Mouse (Mus musculus) limb, embryonic 12.5 days (tissue): ENCODE data around the gene Nckap5. TPM values are rescaled to one million over a fixed set of nuclear protein-coding genes. Genes with fewer than 3 reads are reported as not detected.

ENCODE experiments used
- ATAC-seq: fragments of 200-750 bp; cut with Nextera tagmentation; 2 replicates; pipeline ENCODE4 v1.8.0; 2017; ENCODE audit warnings: low read depth, moderate TSS enrichment; ENCODE audit not compliant: insufficient number of reproducible peaks, insufficient read depth, low FRiP score, low TSS enrichment
- H3K27ac ChIP-seq: fragments of 300-500 bp; sonication (generic); 2 replicates; pipeline ENCODE4 v1.5.1; 2016; ENCODE audit warnings: mild to moderate bottlenecking, moderate library complexity
- H3K27me3 ChIP-seq: fragments of 300-500 bp; sonication (generic); 2 replicates; pipeline ENCODE4 v1.6.1; 2016; ENCODE audit warnings: mild to moderate bottlenecking, moderate library complexity
- H3K36me3 ChIP-seq: fragments of 300-500 bp; sonication (generic); 2 replicates; pipeline ENCODE4 v1.6.1; 2016; ENCODE audit warnings: mild to moderate bottlenecking, moderate library complexity
- H3K4me1 ChIP-seq: fragments of 300-500 bp; sonication (generic); replicated peaks from 2 replicates; pipeline ENCODE4 v1.6.1; 2016
- H3K4me2 ChIP-seq: fragments of 300-500 bp; sonication (generic); 2 replicates; pipeline ENCODE4 v1.6.1; 2016; ENCODE audit warnings: mild to moderate bottlenecking, moderate library complexity
- H3K4me3 ChIP-seq: fragments of 300-500 bp; sonication (generic); replicated peaks from 2 replicates; pipeline ENCODE4 v1.5.1; 2016; ENCODE audit warnings: mild to moderate bottlenecking
- H3K9ac ChIP-seq: fragments of 300-500 bp; sonication (generic); replicated peaks from 2 replicates; pipeline ENCODE4 v1.6.1; 2016; ENCODE audit warnings: mild to moderate bottlenecking, moderate library complexity
- H3K9me3 ChIP-seq: fragments of 300-500 bp; sonication (generic); 2 replicates; pipeline ENCODE4 v1.6.1; 2016; ENCODE audit warnings: mild to moderate bottlenecking, moderate library complexity
- WGBS: fragments of 180-500 bp; shearing (Covaris S2); methylation state at CpG from one replicate; pipeline ENCODE4 v1.1.7; 2016; 5-methylcytosine and 5-hydroxymethylcytosine counted together
- polyA plus RNA-seq: library from polyadenylated mRNA; unstranded; fragments of >200 nt; fragmentation: Nextera tagmentation; extraction: Ambion mirVana; gene quantifications from 2 replicates; pipeline ENCODE4 v1.2.1, GENCODE M21; 2016

The Nckap5 gene
- polyA plus RNA-seq, 1 experiment from 2014 or later, result 7.7 TPM

- Histone ChIP-seq H3K9ac (no peak overlapping the region), H3K4me1 (no peaks in the 10 kb centered on the region), H3K4me3 (no peak overlapping the region), H3K9me3 (no peaks in the 10 kb centered on the region), H3K4me2 (no peak overlapping the region), H3K36me3 (no peaks in the 10 kb centered on the region), H3K27ac (no peak overlapping the region), H3K27me3 (no peaks in the 10 kb centered on the region)
- 55% methylated on average over 5 of the region's 5 CpGs for WGBS
- no peak for ATAC-seq
Measured at GRCm38 (mm10) chr1:126155816-126156215, 674.8 kb downstream of the Nckap5 start.

GRCm38 (mm10) chr1:126153516-126154234, 676.9 kb downstream of the Nckap5 start:
- H3K27ac ChIP-seq, result no peak overlapping the region
- WGBS, result 87% methylated on average over 6 of the region's 6 CpGs
- H3K9ac ChIP-seq, result no peak overlapping the region
- no peaks in the 10 kb centered on the region for H3K27me3 ChIP-seq
- no peak overlapping the region for H3K4me3 ChIP-seq
- no peaks in the 10 kb centered on the region for H3K9me3 ChIP-seq
- H3K4me2 ChIP-seq, result no peak overlapping the region
- no peak for ATAC-seq
- H3K36me3 ChIP-seq, result no peaks in the 10 kb centered on the region
- H3K4me1 ChIP-seq, result no peaks in the 10 kb centered on the region

- Histone ChIP-seq H3K4me2 (no peak overlapping the region), H3K36me3 (no peaks in the 10 kb centered on the region), H3K4me1 (no peaks in the 10 kb centered on the region), H3K4me3 (no peak overlapping the region), H3K9me3 (no peaks in the 10 kb centered on the region), H3K27ac (no peak overlapping the region), H3K27me3 (no peaks in the 10 kb centered on the region), H3K9ac (no peak overlapping the region)
- 88% methylated on average over 6 of the region's 6 CpGs for WGBS
- ATAC-seq, result no peak
Measured at GRCm38 (mm10) chr1:126152217-126152616, 678.4 kb downstream of the Nckap5 start.

GRCm38 (mm10) chr1:126149966-126150365, 680.6 kb downstream of the Nckap5 start:
- H3K27ac ChIP-seq, result no peak overlapping the region
- no peak for ATAC-seq
- no peaks in the 10 kb centered on the region for H3K9me3 ChIP-seq
- no peaks in the 10 kb centered on the region for H3K4me1 ChIP-seq
- no peak overlapping the region for H3K9ac ChIP-seq
- H3K27me3 ChIP-seq, result no peaks in the 10 kb centered on the region
- H3K4me2 ChIP-seq, result no peak overlapping the region
- no peaks in the 10 kb centered on the region for H3K36me3 ChIP-seq
- H3K4me3 ChIP-seq, result no peak overlapping the region

GRCm38 (mm10) chr1:126135717-126136116, 694.9 kb downstream of the Nckap5 start:
- Histone ChIP-seq H3K36me3 (no peaks in the 10 kb centered on the region), H3K27ac (no peak overlapping the region), H3K4me1 (no peaks in the 10 kb centered on the region), H3K9ac (no peak overlapping the region), H3K4me2 (no peak overlapping the region), H3K4me3 (no peak overlapping the region), H3K9me3 (no peaks in the 10 kb centered on the region), H3K27me3 (no peaks in the 10 kb centered on the region)
- 86% methylated on average over 3 of the region's 3 CpGs for WGBS
- no peak for ATAC-seq

GRCm38 (mm10) chr1:126132316-126132715, 698.3 kb downstream of the Nckap5 start:
- no peak for ATAC-seq
- no peak overlapping the region for H3K27ac ChIP-seq
- no peaks in the 10 kb centered on the region for H3K9me3 ChIP-seq
- H3K27me3 ChIP-seq, result no peaks in the 10 kb centered on the region
- no peak overlapping the region for H3K4me2 ChIP-seq
- H3K4me3 ChIP-seq, result no peak overlapping the region
- 87% methylated on average over 2 of the region's 2 CpGs for WGBS
- no peaks in the 10 kb centered on the region for H3K36me3 ChIP-seq
- no peaks in the 10 kb centered on the region for H3K4me1 ChIP-seq
- H3K9ac ChIP-seq, result no peak overlapping the region

GRCm38 (mm10) chr1:126129129-126129528, 701.5 kb downstream of the Nckap5 start:
- no peaks in the 10 kb centered on the region for H3K36me3 ChIP-seq
- no peaks in the 10 kb centered on the region for H3K4me1 ChIP-seq
- no peak overlapping the region for H3K9ac ChIP-seq
- H3K9me3 ChIP-seq, result no peaks in the 10 kb centered on the region
- no peaks in the 10 kb centered on the region for H3K27me3 ChIP-seq
- H3K4me3 ChIP-seq, result no peak overlapping the region
- 43% methylated on average over 1 of the region's 1 CpGs for WGBS
- H3K27ac ChIP-seq, result no peak overlapping the region
- no peak overlapping the region for H3K4me2 ChIP-seq
- ATAC-seq, result no peak

GRCm38 (mm10) chr1:126123111-126123510, 707.5 kb downstream of the Nckap5 start:
- ATAC-seq, result no peak
- H3K4me1 ChIP-seq, result peaks cover 6% of the 10 kb centered on the region; the same call in 1 of the 2 replicates
- WGBS, result 86% methylated on average over 5 of the region's 5 CpGs
- no peak overlapping the region for H3K27ac ChIP-seq
- no peaks in the 10 kb centered on the region for H3K9me3 ChIP-seq
- H3K4me3 ChIP-seq, result no peak overlapping the region
- no peaks in the 10 kb centered on the region for H3K36me3 ChIP-seq
- H3K9ac ChIP-seq, result no peak overlapping the region
- H3K4me2 ChIP-seq, result no peak overlapping the region
- H3K27me3 ChIP-seq, result no peaks in the 10 kb centered on the region

- WGBS, result 38% methylated on average over 8 of the region's 8 CpGs
- H3K27ac ChIP-seq, result no peak overlapping the region
- no peak overlapping the region for H3K9ac ChIP-seq
- H3K9me3 ChIP-seq, result no peaks in the 10 kb centered on the region
- H3K36me3 ChIP-seq, result no peaks in the 10 kb centered on the region
- H3K4me2 ChIP-seq, result no peak overlapping the region
- H3K4me3 ChIP-seq, result no peak overlapping the region
- H3K4me1 ChIP-seq, result peaks cover 17% of the 10 kb centered on the region
- no peaks in the 10 kb centered on the region for H3K27me3 ChIP-seq
- no peak for ATAC-seq
Measured at GRCm38 (mm10) chr1:126120506-126120905, 710.1 kb downstream of the Nckap5 start.

GRCm38 (mm10) chr1:126116034-126116433, 714.6 kb downstream of the Nckap5 start:
- 71% methylated on average over 3 of the region's 3 CpGs for WGBS
- Histone ChIP-seq H3K36me3 (no peaks in the 10 kb centered on the region), H3K27ac (peak overlapping the region; percentile 23; the same call in 1 of the 2 replicates), H3K4me3 (no peak overlapping the region), H3K9ac (no peak overlapping the region), H3K4me1 (peaks cover 18% of the 10 kb centered on the region), H3K4me2 (no peak overlapping the region), H3K27me3 (no peaks in the 10 kb centered on the region), H3K9me3 (peaks cover 4% of the 10 kb centered on the region; the same call in 1 of the 2 replicates)
- no peak for ATAC-seq

- H3K4me1 ChIP-seq, result no peaks in the 10 kb centered on the region
- no peak overlapping the region for H3K27ac ChIP-seq
- H3K4me3 ChIP-seq, result no peak overlapping the region
- no peaks in the 10 kb centered on the region for H3K36me3 ChIP-seq
- no peak overlapping the region for H3K9ac ChIP-seq
- H3K4me2 ChIP-seq, result no peak overlapping the region
- no peaks in the 10 kb centered on the region for H3K27me3 ChIP-seq
- no peak for ATAC-seq
- 68% methylated on average over 3 of the region's 3 CpGs for WGBS
- no peaks in the 10 kb centered on the region for H3K9me3 ChIP-seq
Measured at GRCm38 (mm10) chr1:126105673-126106256, 724.8 kb downstream of the Nckap5 start.

- no peak overlapping the region for H3K27ac ChIP-seq
- H3K4me1 ChIP-seq, result no peaks in the 10 kb centered on the region
- H3K36me3 ChIP-seq, result no peaks in the 10 kb centered on the region
- no peak for ATAC-seq
- 90% methylated on average over 4 of the region's 4 CpGs for WGBS
- no peak overlapping the region for H3K4me2 ChIP-seq
- 0 out of 2 replicates have a peak, but pooled peaks cover 2% of the 10 kb centered on the region for H3K9me3 ChIP-seq
- H3K9ac ChIP-seq, result no peak overlapping the region
- no peaks in the 10 kb centered on the region for H3K27me3 ChIP-seq
- H3K4me3 ChIP-seq, result no peak overlapping the region
Measured at GRCm38 (mm10) chr1:126094346-126094745, 736.3 kb downstream of the Nckap5 start.
